Mouse (Mus musculus): ENCODE measurements around the gene Hsd17b12. TPM values are rescaled to one million over a fixed set of nuclear protein-coding genes. Genes with fewer than 3 reads are reported as not detected.

Gene Hsd17b12
- polyA plus RNA-seq, 1 experiment = 97.4 TPM

GRCm38 (mm10) chr2:94044174-94044573 is 113.6 kb downstream of the Hsd17b12 start:
- peaks cover 35% of the 10 kb centered on the region for H3K36me3 ChIP-seq (ENCODE audit: control insufficient read depth, insufficient read depth)
- peaks cover 5% of the 10 kb centered on the region for H3K79me2 ChIP-seq (ENCODE audit: control insufficient read depth, insufficient read depth)
- no peak overlapping the region for H3K4me3 ChIP-seq (ENCODE audit: insufficient read depth, poor library complexity, severe bottlenecking)
- H3K27me3 ChIP-seq (ENCODE audit: control insufficient read depth, insufficient read depth, insufficient read length) = no peaks in the 10 kb centered on the region
- no peaks in the 10 kb centered on the region for H3K79me3 ChIP-seq (ENCODE audit: low read depth)
- H3ac ChIP-seq (ENCODE audit: control insufficient read depth, insufficient read length, low read depth) = no peak overlapping the region
- TF ChIP-seq MYOG (IDR thresholded peaks at IDR 0.05; ENCODE audit: control insufficient read depth, extremely low read depth, insufficient read length) (no peak), USF1 (IDR thresholded peaks at IDR 0.05; ENCODE audit: low read depth) (no peak), MAX (IDR thresholded peaks at IDR 0.05) (no peak)

GRCm38 (mm10) chr2:94043662-94044061 is 114.1 kb downstream of the Hsd17b12 start:
- Histone ChIP-seq H3K79me2 (ENCODE audit: control insufficient read depth, insufficient read depth) (peaks cover 5% of the 10 kb centered on the region), H3ac (ENCODE audit: control insufficient read depth, insufficient read length, low read depth) (no peak overlapping the region), H3K79me3 (ENCODE audit: low read depth) (no peaks in the 10 kb centered on the region), H3K4me3 (ENCODE audit: insufficient read depth, poor library complexity, severe bottlenecking) (no peak overlapping the region), H3K27me3 (ENCODE audit: control insufficient read depth, insufficient read depth, insufficient read length) (no peaks in the 10 kb centered on the region), H3K36me3 (ENCODE audit: control insufficient read depth, insufficient read depth) (peaks cover 34% of the 10 kb centered on the region)
- TF ChIP-seq MAX (IDR thresholded peaks at IDR 0.05) (no peak), USF1 (IDR thresholded peaks at IDR 0.05; ENCODE audit: low read depth) (no peak), MYOG (IDR thresholded peaks at IDR 0.05; ENCODE audit: control insufficient read depth, extremely low read depth, insufficient read length) (no peak), MYOD1 (IDR thresholded peaks at IDR 0.05; ENCODE audit: control insufficient read depth, insufficient read length, low read depth) (no peak), CEBPB (IDR thresholded peaks at IDR 0.05; ENCODE audit: low read depth) (no peak), FOSL1 (IDR thresholded peaks at IDR 0.05; ENCODE audit: insufficient read depth, low read length, poor library complexity, severe bottlenecking) (no peak), CTCF (IDR thresholded peaks at IDR 0.05; ENCODE audit: control insufficient read depth, insufficient read depth, insufficient read length) (no peak)

DNA sequence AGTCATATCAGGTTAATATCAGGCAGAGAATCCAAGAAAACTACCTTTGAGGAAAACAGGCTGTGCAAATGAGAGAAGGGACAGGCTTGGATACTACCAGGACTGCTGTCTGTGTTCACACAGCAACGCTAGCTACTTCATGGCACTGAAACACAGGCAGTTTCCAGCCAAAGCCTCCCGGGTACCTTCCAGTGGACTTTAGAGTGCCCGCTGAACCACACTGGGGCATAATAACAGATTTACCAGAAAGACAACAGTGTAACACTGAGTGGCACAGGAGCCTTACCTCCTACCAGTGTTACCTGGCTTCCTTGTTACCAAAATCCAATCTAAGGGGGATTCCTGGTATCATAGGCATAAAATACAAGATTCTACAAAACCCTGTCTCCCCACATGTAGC is 115.3 kb downstream of the Hsd17b12 start:
- no peak overlapping the region for H3ac ChIP-seq (ENCODE audit: control insufficient read depth, insufficient read length, low read depth)
- peaks cover 34% of the 10 kb centered on the region for H3K36me3 ChIP-seq (ENCODE audit: control insufficient read depth, insufficient read depth)
- TF ChIP-seq FOSL1 (IDR thresholded peaks at IDR 0.05; ENCODE audit: insufficient read depth, low read length, poor library complexity, severe bottlenecking) (no peak), CTCF (IDR thresholded peaks at IDR 0.05; ENCODE audit: control insufficient read depth, insufficient read depth, insufficient read length) (no peak), MYOD1 (IDR thresholded peaks at IDR 0.05; ENCODE audit: control insufficient read depth, insufficient read length, low read depth) (no peak), USF1 (IDR thresholded peaks at IDR 0.05; ENCODE audit: low read depth) (no peak), CEBPB (IDR thresholded peaks at IDR 0.05; ENCODE audit: low read depth) (no peak), MYOG (IDR thresholded peaks at IDR 0.05; ENCODE audit: control insufficient read depth, extremely low read depth, insufficient read length) (no peak), MAX (IDR thresholded peaks at IDR 0.05) (no peak)
- no peaks in the 10 kb centered on the region for H3K27me3 ChIP-seq (ENCODE audit: control insufficient read depth, insufficient read depth, insufficient read length)
- no peaks in the 10 kb centered on the region for H3K79me3 ChIP-seq (ENCODE audit: low read depth)
- H3K79me2 ChIP-seq (ENCODE audit: control insufficient read depth, insufficient read depth) = peaks cover 5% of the 10 kb centered on the region
- H3K4me3 ChIP-seq (ENCODE audit: insufficient read depth, poor library complexity, severe bottlenecking) = no peak overlapping the region

GRCm38 (mm10) chr2:94040391-94041125 is 117.2 kb downstream of the Hsd17b12 start:
- Histone ChIP-seq H3K79me2 (ENCODE audit: control insufficient read depth, insufficient read depth) (no peaks in the 10 kb centered on the region), H3K4me3 (ENCODE audit: insufficient read depth, poor library complexity, severe bottlenecking) (no peak overlapping the region), H3K36me3 (ENCODE audit: control insufficient read depth, insufficient read depth) (peaks cover 34% of the 10 kb centered on the region), H3K27me3 (ENCODE audit: control insufficient read depth, insufficient read depth, insufficient read length) (no peaks in the 10 kb centered on the region), H3ac (ENCODE audit: control insufficient read depth, insufficient read length, low read depth) (no peak overlapping the region), H3K79me3 (ENCODE audit: low read depth) (no peaks in the 10 kb centered on the region)
- TF ChIP-seq MYOD1 (IDR thresholded peaks at IDR 0.05; ENCODE audit: control insufficient read depth, insufficient read length, low read depth) (no peak), FOSL1 (IDR thresholded peaks at IDR 0.05; ENCODE audit: insufficient read depth, low read length, poor library complexity, severe bottlenecking) (no peak), MAX (IDR thresholded peaks at IDR 0.05) (no peak), MYOG (IDR thresholded peaks at IDR 0.05; ENCODE audit: control insufficient read depth, extremely low read depth, insufficient read length) (no peak), CTCF (IDR thresholded peaks at IDR 0.05; ENCODE audit: control insufficient read depth, insufficient read depth, insufficient read length) (no peak)

- Histone ChIP-seq H3K36me3 (ENCODE audit: control insufficient read depth, insufficient read depth) (peaks cover 60% of the 10 kb centered on the region), H3K79me3 (ENCODE audit: low read depth) (no peaks in the 10 kb centered on the region), H3ac (ENCODE audit: control insufficient read depth, insufficient read length, low read depth) (no peak overlapping the region), H3K79me2 (ENCODE audit: control insufficient read depth, insufficient read depth) (no peaks in the 10 kb centered on the region), H3K4me3 (ENCODE audit: insufficient read depth, poor library complexity, severe bottlenecking) (no peak overlapping the region), H3K27me3 (ENCODE audit: control insufficient read depth, insufficient read depth, insufficient read length) (no peaks in the 10 kb centered on the region)
- TF ChIP-seq MYOG (IDR thresholded peaks at IDR 0.05; ENCODE audit: control insufficient read depth, extremely low read depth, insufficient read length) (no peak), MAX (IDR thresholded peaks at IDR 0.05) (no peak), CTCF (IDR thresholded peaks at IDR 0.05; ENCODE audit: control insufficient read depth, insufficient read depth, insufficient read length) (peak; percentile 75)
These were observed 122.1 kb downstream of the Hsd17b12 start for GRCm38 (mm10) chr2:94035428-94036331.
